Comparison of ENCODE assay signal across 24 mouse cellular contexts in genomic region chr16:23374068-23374467, GRCm38 (mm10). TPM values are rescaled to one million over a fixed set of nuclear protein-coding genes. Genes with fewer than 3 reads are reported as not detected.
"Had no signal": no experiment of that assay in that cellular context is flagged by ENCODE, and none has a peak within 500 bp of the region (broad histone marks: within the 10 kb centered on the region; RNA-seq: fewer than 3 reads in every experiment).

No protein-coding gene starts in this region.

- H3K9ac ChIP-seq: limb, embryonic 13.5 days; liver, embryonic 12.5 days; liver, embryonic 15.5 days; midbrain, embryonic 13.5 days; neural tube, embryonic 13.5 days; stomach, embryonic 15.5 days had no signal

- H3K27ac ChIP-seq: kidney, postnatal 0 days; layer of hippocampus, adult 2 months; limb, embryonic 10.5 days; limb, embryonic 13.5 days; liver, embryonic 12.5 days; liver, embryonic 15.5 days; midbrain, embryonic 10.5 days; midbrain, embryonic 13.5 days; neural tube, embryonic 13.5 days; stomach, embryonic 15.5 days had no signal

- H3K4me3 ChIP-seq: layer of hippocampus, adult 2 months; limb, embryonic 10.5 days; limb, embryonic 13.5 days; liver, embryonic 12.5 days; liver, embryonic 15.5 days; megakaryocyte, embryonic 14.5 days; midbrain, embryonic 10.5 days; midbrain, embryonic 13.5 days; myocyte; neural tube, embryonic 13.5 days; stomach, embryonic 15.5 days had no signal

- H3K4me1 ChIP-seq: limb, embryonic 10.5 days; limb, embryonic 13.5 days; liver, embryonic 12.5 days; liver, embryonic 15.5 days; megakaryocyte, embryonic 14.5 days; midbrain, embryonic 10.5 days; midbrain, embryonic 13.5 days; neural tube, embryonic 13.5 days; stomach, embryonic 15.5 days had no signal

- DNase-seq: kidney, adult 2 months; kidney, postnatal 25 days; liver; thymus, postnatal 25 days had no signal

- H3K36me3 ChIP-seq: limb, embryonic 10.5 days; limb, embryonic 13.5 days; liver, embryonic 12.5 days; liver, embryonic 15.5 days; midbrain, embryonic 10.5 days; midbrain, embryonic 13.5 days; neural tube, embryonic 13.5 days; stomach, embryonic 15.5 days had no signal

- H3K4me2 ChIP-seq: limb, embryonic 13.5 days; liver, embryonic 12.5 days; liver, embryonic 15.5 days; midbrain, embryonic 13.5 days; neural tube, embryonic 13.5 days; stomach, embryonic 15.5 days had no signal

- H3K9me3 ChIP-seq: limb, embryonic 10.5 days; limb, embryonic 13.5 days; liver, embryonic 12.5 days; liver, embryonic 15.5 days; midbrain, embryonic 10.5 days; midbrain, embryonic 13.5 days; neural tube, embryonic 13.5 days; stomach, embryonic 15.5 days had no signal

- ATAC-seq: liver, embryonic 12.5 days; midbrain, embryonic 13.5 days; midbrain, embryonic 16.5 days had no signal

- H3K27me3 ChIP-seq: limb, embryonic 13.5 days; liver, embryonic 12.5 days; liver, embryonic 15.5 days; midbrain, embryonic 13.5 days; neural tube, embryonic 13.5 days; stomach, embryonic 15.5 days had no signal

RNA-seq across cellular contexts. Expression of gene Rtp1, which starts 54.9 kb away (rescaled TPM):
- total RNA-seq: monocyte, adult 5-6 weeks had no signal
- polyA plus RNA-seq: kidney, embryonic 14.5 days; kidney, postnatal 0 days; large intestine, adult 2 months; limb, embryonic 10.5 days; limb, embryonic 13.5 days; liver, embryonic 12.5 days; liver, embryonic 15.5 days; lung, adult 2 months; lung, embryonic 16.5 days; midbrain, embryonic 10.5 days; myocyte; small intestine, adult 2 months; stomach, embryonic 15.5 days; thymus, postnatal 0 days had no signal
